Mouse (Mus musculus): ENCODE results near the gene 6820408C15Rik. TPM values are rescaled to one million over a fixed set of nuclear protein-coding genes. Genes with fewer than 3 reads are reported as not detected.

The 6820408C15Rik gene
- polyA plus RNA-seq (2014; fragmentation: Nextera tagmentation; extraction: Ambion mirVana): 0.37 TPM in 2 replicates

- Histone ChIP-seq H3K27ac (ENCODE audit: low read depth, low read length) (peak within 1 kb of the TSS; percentile 99), H3K4me2 (replicated peaks; ENCODE audit: low read depth, low read length) (peak within 1 kb of the TSS; percentile 94), H3K9ac (ENCODE audit: low read depth, low read length) (peak within 1 kb of the TSS; percentile 97), H3K4me1 (ENCODE audit: control insufficient read depth, insufficient read depth, low read length) (peaks cover 21% of the 10 kb centered on the region), H3K4me3 (ENCODE audit: low read length) (peak within 1 kb of the TSS; percentile 84), H3K27me3 (ENCODE audit: control insufficient read depth, insufficient read depth, low read length) (no peaks in the 10 kb centered on the region), H3K9me3 (ENCODE audit: control insufficient read depth, low read length) (peaks cover 6% of the 10 kb centered on the region; the same call in 1 of the 2 replicates), H3K36me3 (ENCODE audit: control insufficient read depth, insufficient read depth, low read length) (peaks cover 4% of the 10 kb centered on the region; the same call in 1 of the 2 replicates)
- 18% methylated on average over 4 of the region's 4 CpGs for WGBS
- no peak for ATAC-seq (ENCODE audit: low FRiP score, low TSS enrichment)
These were observed at the start of gene 6820408C15Rik for GRCm38 (mm10) chr2:152415287-152415686. Gene 6820408C15Rik, plus strand, starts transcription at chr2:152415587.

- 70% methylated on average over 5 of the region's 5 CpGs for WGBS
- no peaks in the 10 kb centered on the region for H3K36me3 ChIP-seq (ENCODE audit: control insufficient read depth, insufficient read depth, low read length)
- no peak for ATAC-seq (ENCODE audit: low FRiP score, low TSS enrichment)
- H3K4me2 ChIP-seq (replicated peaks; ENCODE audit: low read depth, low read length): no peak overlapping the region
- 0 out of 2 replicates have a peak, but pooled peaks cover 5% of the 10 kb centered on the region for H3K4me1 ChIP-seq (ENCODE audit: control insufficient read depth, insufficient read depth, low read length)
- H3K27me3 ChIP-seq (ENCODE audit: control insufficient read depth, insufficient read depth, low read length): no peaks in the 10 kb centered on the region; the same call in 1 of the 2 replicates
- H3K27ac ChIP-seq (ENCODE audit: low read depth, low read length): no peak overlapping the region
- no peak overlapping the region for H3K4me3 ChIP-seq (ENCODE audit: low read length)
- H3K9me3 ChIP-seq (ENCODE audit: control insufficient read depth, low read length): no peaks in the 10 kb centered on the region
- no peak overlapping the region for H3K9ac ChIP-seq (ENCODE audit: low read depth, low read length)
These were observed 47.5 kb upstream of the 6820408C15Rik start for GRCm38 (mm10) chr2:152367917-152368316.

- Histone ChIP-seq H3K9me3 (ENCODE audit: control insufficient read depth, low read length) (no peaks in the 10 kb centered on the region), H3K4me1 (ENCODE audit: control insufficient read depth, insufficient read depth, low read length) (0 out of 2 replicates have a peak, but pooled peaks cover 3% of the 10 kb centered on the region), H3K36me3 (ENCODE audit: control insufficient read depth, insufficient read depth, low read length) (no peaks in the 10 kb centered on the region), H3K27me3 (ENCODE audit: control insufficient read depth, insufficient read depth, low read length) (no peaks in the 10 kb centered on the region; the same call in 1 of the 2 replicates), H3K4me2 (replicated peaks; ENCODE audit: low read depth, low read length) (no peak overlapping the region), H3K4me3 (ENCODE audit: low read length) (no peak overlapping the region), H3K9ac (ENCODE audit: low read depth, low read length) (no peak overlapping the region), H3K27ac (ENCODE audit: low read depth, low read length) (no peak overlapping the region)
- peak; percentile 41; the same call in 1 of the 2 replicates for ATAC-seq (ENCODE audit: low FRiP score, low TSS enrichment)
- WGBS: 30% methylated on average over 14 of the region's 14 CpGs
These were observed 46.8 kb upstream of the 6820408C15Rik start for GRCm38 (mm10) chr2:152368532-152369140.

GRCm38 (mm10) chr2:152372104-152372503, 43.3 kb upstream of the 6820408C15Rik start:
- Histone ChIP-seq H3K27ac (ENCODE audit: low read depth, low read length) (no peak overlapping the region), H3K4me2 (replicated peaks; ENCODE audit: low read depth, low read length) (no peak overlapping the region), H3K4me1 (ENCODE audit: control insufficient read depth, insufficient read depth, low read length) (peaks cover 6% of the 10 kb centered on the region; the same call in 1 of the 2 replicates), H3K4me3 (ENCODE audit: low read length) (no peak overlapping the region), H3K27me3 (ENCODE audit: control insufficient read depth, insufficient read depth, low read length) (peaks cover 8% of the 10 kb centered on the region), H3K9ac (ENCODE audit: low read depth, low read length) (no peak overlapping the region), H3K9me3 (ENCODE audit: control insufficient read depth, low read length) (no peaks in the 10 kb centered on the region), H3K36me3 (ENCODE audit: control insufficient read depth, insufficient read depth, low read length) (no peaks in the 10 kb centered on the region)
- WGBS: 84% methylated on average over 7 of the region's 7 CpGs
- no peak for ATAC-seq (ENCODE audit: low FRiP score, low TSS enrichment)

GRCm38 (mm10) chr2:152372661-152373060, 42.7 kb upstream of the 6820408C15Rik start:
- Histone ChIP-seq H3K9ac (ENCODE audit: low read depth, low read length) (no peak overlapping the region), H3K4me3 (ENCODE audit: low read length) (no peak overlapping the region), H3K4me2 (replicated peaks; ENCODE audit: low read depth, low read length) (no peak overlapping the region), H3K9me3 (ENCODE audit: control insufficient read depth, low read length) (no peaks in the 10 kb centered on the region), H3K27me3 (ENCODE audit: control insufficient read depth, insufficient read depth, low read length) (peaks cover 8% of the 10 kb centered on the region), H3K4me1 (ENCODE audit: control insufficient read depth, insufficient read depth, low read length) (peaks cover 6% of the 10 kb centered on the region; the same call in 1 of the 2 replicates), H3K36me3 (ENCODE audit: control insufficient read depth, insufficient read depth, low read length) (no peaks in the 10 kb centered on the region), H3K27ac (ENCODE audit: low read depth, low read length) (no peak overlapping the region)
- 65% methylated on average over 4 of the region's 4 CpGs for WGBS
- ATAC-seq (ENCODE audit: low FRiP score, low TSS enrichment): no peak

GRCm38 (mm10) chr2:152373547-152373946, 41.8 kb upstream of the 6820408C15Rik start:
- H3K9ac ChIP-seq (ENCODE audit: low read depth, low read length): no peak overlapping the region
- peaks cover 8% of the 10 kb centered on the region for H3K27me3 ChIP-seq (ENCODE audit: control insufficient read depth, insufficient read depth, low read length)
- no peak overlapping the region for H3K4me3 ChIP-seq (ENCODE audit: low read length)
- H3K27ac ChIP-seq (ENCODE audit: low read depth, low read length): no peak overlapping the region
- WGBS: 83% methylated on average over 9 of the region's 9 CpGs
- no peak overlapping the region for H3K4me2 ChIP-seq (replicated peaks; ENCODE audit: low read depth, low read length)
- H3K9me3 ChIP-seq (ENCODE audit: control insufficient read depth, low read length): no peaks in the 10 kb centered on the region
- ATAC-seq (ENCODE audit: low FRiP score, low TSS enrichment): no peak
- H3K4me1 ChIP-seq (ENCODE audit: control insufficient read depth, insufficient read depth, low read length): peaks cover 6% of the 10 kb centered on the region; the same call in 1 of the 2 replicates
- no peaks in the 10 kb centered on the region for H3K36me3 ChIP-seq (ENCODE audit: control insufficient read depth, insufficient read depth, low read length)

- peaks cover 8% of the 10 kb centered on the region for H3K27me3 ChIP-seq (ENCODE audit: control insufficient read depth, insufficient read depth, low read length)
- no peaks in the 10 kb centered on the region for H3K9me3 ChIP-seq (ENCODE audit: control insufficient read depth, low read length)
- peak overlapping the region; percentile 27; the same call in 1 of the 2 replicates for H3K4me2 ChIP-seq (replicated peaks; ENCODE audit: low read depth, low read length)
- no peak overlapping the region for H3K4me3 ChIP-seq (ENCODE audit: low read length)
- no peak overlapping the region for H3K27ac ChIP-seq (ENCODE audit: low read depth, low read length)
- peak; percentile 59 for ATAC-seq (ENCODE audit: low FRiP score, low TSS enrichment)
- H3K4me1 ChIP-seq (ENCODE audit: control insufficient read depth, insufficient read depth, low read length): peaks cover 6% of the 10 kb centered on the region; the same call in 1 of the 2 replicates
- H3K36me3 ChIP-seq (ENCODE audit: control insufficient read depth, insufficient read depth, low read length): no peaks in the 10 kb centered on the region
- 3% methylated on average over 21 of the region's 21 CpGs for WGBS
- no peak overlapping the region for H3K9ac ChIP-seq (ENCODE audit: low read depth, low read length)
These were observed 39.6 kb upstream of the 6820408C15Rik start for GRCm38 (mm10) chr2:152375652-152376344.

- peaks cover 8% of the 10 kb centered on the region for H3K27me3 ChIP-seq (ENCODE audit: control insufficient read depth, insufficient read depth, low read length)
- H3K36me3 ChIP-seq (ENCODE audit: control insufficient read depth, insufficient read depth, low read length): no peaks in the 10 kb centered on the region
- H3K4me1 ChIP-seq (ENCODE audit: control insufficient read depth, insufficient read depth, low read length): peaks cover 6% of the 10 kb centered on the region; the same call in 1 of the 2 replicates
- H3K9ac ChIP-seq (ENCODE audit: low read depth, low read length): no peak within 1 kb of the TSS
- peak; percentile 59 for ATAC-seq (ENCODE audit: low FRiP score, low TSS enrichment)
- WGBS: 1% methylated on average over 16 of the region's 16 CpGs
- no peak within 1 kb of the TSS for H3K4me3 ChIP-seq (ENCODE audit: low read length)
- H3K4me2 ChIP-seq (replicated peaks; ENCODE audit: low read depth, low read length): peak within 1 kb of the TSS; percentile 27; the same call in 1 of the 2 replicates
- no peaks in the 10 kb centered on the region for H3K9me3 ChIP-seq (ENCODE audit: control insufficient read depth, low read length)
- no peak within 1 kb of the TSS for H3K27ac ChIP-seq (ENCODE audit: low read depth, low read length)
These were observed 39.0 kb upstream of the 6820408C15Rik start, which contains the start of gene Nrsn2 for GRCm38 (mm10) chr2:152376345-152376741. Gene Nrsn2, minus strand, starts transcription at chr2:152376638.

- 85% methylated on average over 4 of the region's 4 CpGs for WGBS
- no peaks in the 10 kb centered on the region for H3K36me3 ChIP-seq (ENCODE audit: control insufficient read depth, insufficient read depth, low read length)
- no peak for ATAC-seq (ENCODE audit: low FRiP score, low TSS enrichment)
- no peak overlapping the region for H3K9ac ChIP-seq (ENCODE audit: low read depth, low read length)
- no peaks in the 10 kb centered on the region for H3K27me3 ChIP-seq (ENCODE audit: control insufficient read depth, insufficient read depth, low read length)
- no peak overlapping the region for H3K27ac ChIP-seq (ENCODE audit: low read depth, low read length)
- H3K4me1 ChIP-seq (ENCODE audit: control insufficient read depth, insufficient read depth, low read length): no peaks in the 10 kb centered on the region
- no peak overlapping the region for H3K4me2 ChIP-seq (replicated peaks; ENCODE audit: low read depth, low read length)
- H3K4me3 ChIP-seq (ENCODE audit: low read length): no peak overlapping the region
- H3K9me3 ChIP-seq (ENCODE audit: control insufficient read depth, low read length): no peaks in the 10 kb centered on the region
These were observed 31.2 kb upstream of the 6820408C15Rik start for GRCm38 (mm10) chr2:152384191-152384590.
